Mouse (Mus musculus): ENCODE results near the gene Spryd7. TPM values are rescaled to one million over a fixed set of nuclear protein-coding genes. Genes with fewer than 3 reads are reported as not detected.

Gene Spryd7
- total RNA-seq, 2 experiments from 2014 or later = 18.7 to 23.8 TPM

GRCm38 (mm10) chr14:61536631-61537264 is 19.9 kb downstream of the Spryd7 start:
- DNase-seq = no peak

DNA sequence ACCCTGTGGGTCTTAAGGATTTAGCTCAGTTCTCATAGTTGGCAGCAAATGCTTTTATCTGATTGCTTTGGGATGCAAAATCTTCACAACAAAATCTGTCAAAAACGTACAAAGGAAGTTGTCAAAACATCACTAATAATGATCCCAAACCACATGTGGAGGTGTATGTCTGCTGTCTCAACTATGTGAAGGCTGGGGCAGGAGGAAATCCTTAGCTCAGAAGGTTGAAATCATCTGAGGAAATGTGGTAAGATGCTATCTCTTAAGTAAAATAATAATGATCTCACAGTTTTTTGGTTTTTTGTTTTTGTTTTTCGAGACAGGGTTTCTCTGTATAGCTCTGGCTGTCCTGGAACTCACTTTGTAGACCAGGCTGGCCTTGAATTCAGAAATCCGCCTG is 20.9 kb downstream of the Spryd7 start:
- no peak for DNase-seq

DNA sequence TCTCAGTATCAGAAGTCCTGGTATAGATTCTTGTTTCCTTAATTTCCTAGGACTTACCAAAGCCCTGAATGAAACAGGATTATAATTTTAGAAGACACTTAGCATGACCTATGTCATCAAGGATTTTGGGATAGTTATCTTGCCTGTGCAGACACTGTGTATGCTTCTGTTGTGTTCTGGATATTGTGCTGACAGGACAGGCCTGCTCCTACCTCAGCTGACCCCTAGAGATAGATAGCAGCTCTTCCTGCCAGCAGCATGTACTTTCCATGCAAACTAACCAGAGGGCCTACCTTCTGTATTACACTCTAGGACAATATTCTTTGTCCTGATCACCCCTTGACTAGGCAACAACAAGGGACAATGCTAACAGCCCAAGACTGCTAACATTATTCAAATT is 25.7 kb downstream of the Spryd7 start:
- DNase-seq = no peak

DNA sequence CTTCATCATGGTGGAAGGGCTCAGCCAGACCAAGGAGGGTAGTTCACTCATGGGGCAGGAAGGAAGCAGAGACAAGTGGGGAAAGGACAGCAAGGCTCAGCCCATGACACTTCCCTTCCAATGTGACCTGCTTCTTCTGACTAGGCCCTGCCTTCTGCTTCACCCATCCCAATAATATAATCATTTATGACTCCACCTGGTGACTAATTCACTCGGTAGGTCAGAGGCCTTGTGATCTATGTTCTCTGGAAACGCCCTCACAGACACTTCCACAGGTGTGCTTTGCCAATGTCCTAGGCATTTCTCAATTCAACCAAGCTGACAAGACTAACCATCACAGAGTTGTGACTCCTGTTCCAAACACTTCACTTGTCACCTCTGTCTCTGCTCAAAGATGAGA is 26.3 kb downstream of the Spryd7 start:
- no peak for DNase-seq

DNA sequence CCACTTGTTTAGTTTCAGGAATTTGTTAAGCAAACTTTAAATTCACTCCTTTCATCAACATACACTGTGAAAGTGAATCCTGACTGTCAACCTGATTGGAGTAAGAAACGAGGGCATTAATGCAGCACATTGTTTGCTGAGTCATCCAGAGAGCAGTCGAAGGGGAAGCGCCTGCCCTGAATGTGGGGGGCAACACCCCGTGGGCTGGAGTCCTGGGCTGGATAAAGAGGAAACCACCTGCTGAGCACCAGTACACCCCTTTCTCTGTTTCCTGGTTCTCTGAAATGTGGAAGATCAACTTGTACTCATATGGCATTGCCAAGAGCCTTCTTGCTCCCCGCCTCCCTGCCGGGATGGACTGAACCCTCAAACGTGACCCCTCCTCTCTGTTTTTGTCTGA is 27.2 kb downstream of the Spryd7 start:
- DNase-seq = no peak

DNA sequence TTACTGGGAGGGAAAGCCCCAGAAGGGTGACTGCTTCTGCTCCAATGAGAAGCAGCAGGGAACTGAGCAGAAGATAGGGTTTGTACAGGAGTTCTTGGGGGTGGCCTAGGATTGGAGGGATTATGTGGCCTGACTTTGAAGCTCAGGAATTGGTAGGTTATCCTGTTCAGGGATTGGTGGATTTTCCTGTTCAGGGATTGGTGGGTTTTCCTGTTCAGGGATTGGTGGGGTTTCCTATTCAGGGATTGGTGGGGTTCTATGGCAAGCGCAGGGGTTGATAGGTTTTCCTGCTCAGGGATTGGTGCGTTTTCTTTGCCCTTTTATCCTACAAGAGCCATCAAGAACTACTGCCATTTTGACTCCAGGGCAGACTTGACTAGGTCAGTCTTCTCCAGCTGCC is 30.7 kb downstream of the Spryd7 start:
- no peak for DNase-seq

- DNase-seq = no peak
These were observed 32.9 kb downstream of the Spryd7 start for GRCm38 (mm10) chr14:61523821-61524220.

DNA sequence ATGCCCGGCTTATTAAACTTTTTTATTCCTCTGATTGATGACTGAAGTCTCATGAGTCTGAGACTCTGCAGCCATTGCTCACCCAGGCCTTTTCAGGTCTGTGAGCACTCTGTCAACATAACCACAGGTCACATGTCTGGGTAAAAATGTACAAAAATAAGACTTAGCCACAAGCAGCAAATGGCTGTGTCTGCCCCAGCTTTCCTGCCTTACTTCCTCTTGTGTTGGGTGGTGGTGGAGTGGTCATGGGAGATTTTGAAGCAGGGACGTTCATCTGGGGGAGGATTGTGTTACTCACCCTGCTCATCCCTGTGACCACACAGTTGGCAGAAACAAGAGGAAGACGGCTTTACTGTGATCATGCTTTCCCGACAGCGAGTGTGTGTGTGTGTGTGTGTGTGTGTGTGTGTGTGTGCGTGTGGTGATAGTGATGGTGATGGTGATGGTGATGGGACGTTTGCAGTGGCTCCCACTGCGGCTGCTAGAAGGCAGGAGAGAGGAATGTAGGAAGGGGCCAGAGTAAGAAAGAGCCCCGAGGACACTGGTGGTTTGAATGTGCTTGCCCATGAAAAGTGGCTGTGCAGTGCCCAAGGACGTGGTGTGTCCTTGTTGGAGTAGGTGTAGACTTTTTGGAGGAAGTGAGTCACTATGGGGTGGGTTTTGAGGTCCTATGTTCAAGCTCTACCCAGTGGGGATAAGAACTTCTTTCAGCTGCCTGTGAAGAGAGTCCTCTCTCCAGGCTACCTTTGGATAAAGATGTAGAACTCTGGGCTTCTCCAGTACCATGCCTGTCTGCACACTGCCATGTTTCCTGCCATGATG is 37.8 kb downstream of the Spryd7 start:
- no peak for DNase-seq

GRCm38 (mm10) chr14:61516471-61517426 is 39.9 kb downstream of the Spryd7 start:
- no peak for DNase-seq

DNA sequence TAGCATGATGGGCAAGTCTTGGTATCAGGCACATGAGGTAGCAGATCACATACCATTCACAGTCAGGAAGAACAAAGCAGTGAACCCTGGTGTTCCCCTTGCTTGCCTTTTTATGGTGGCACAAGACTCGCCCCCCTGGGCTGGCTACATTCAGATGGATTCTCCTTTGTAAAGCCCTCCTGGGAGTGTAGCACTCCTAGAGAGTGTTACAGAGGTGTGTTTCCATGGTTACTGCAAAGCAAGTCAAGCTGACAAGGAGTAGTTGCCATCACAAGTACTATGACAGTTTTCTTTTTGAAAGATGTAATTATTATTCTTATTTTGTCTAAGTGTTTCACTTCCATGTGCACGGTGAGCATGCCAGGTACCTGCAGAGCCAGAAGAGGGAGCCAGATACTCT is 45.2 kb downstream of the Spryd7 start:
- no peak for DNase-seq

- peak; percentile 88 to 91 for DNase-seq
These were observed 58.8 kb downstream of the Spryd7 start for GRCm38 (mm10) chr14:61497716-61498490.

DNA sequence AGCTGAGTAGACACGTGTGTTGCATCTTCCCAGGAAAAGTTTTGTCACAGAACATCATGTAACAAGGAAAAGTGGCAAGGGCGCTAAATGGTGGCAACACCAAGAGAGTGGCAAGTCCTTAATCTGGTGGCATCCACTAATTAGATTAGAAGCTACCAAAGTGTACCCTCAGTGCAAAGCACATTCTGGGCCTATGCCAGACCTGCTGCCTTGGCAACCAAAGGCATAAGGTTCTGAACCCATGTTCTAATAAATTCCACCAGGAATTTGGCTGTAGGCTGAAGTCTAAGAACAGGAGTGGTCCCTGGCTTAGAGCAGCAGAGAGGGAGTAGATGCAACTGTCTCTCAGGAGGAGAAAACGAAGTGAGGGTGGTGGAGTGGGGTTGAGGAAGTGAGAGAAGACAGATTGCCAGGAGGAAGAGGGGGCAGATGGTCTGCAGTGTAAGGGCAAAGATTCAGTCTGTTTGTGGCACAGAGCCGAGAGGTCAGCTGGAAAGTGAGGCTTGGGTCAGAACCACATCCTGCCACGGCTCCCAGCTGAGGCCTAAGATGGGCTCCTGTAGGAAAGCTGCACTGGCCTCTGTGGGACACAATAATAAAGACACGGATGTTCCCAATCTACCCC is 63.1 kb downstream of the Spryd7 start:
- DNase-seq = no peak

Other genes with a start within 250 kb of the Spryd7 start
- 1 to 10 TPM in 1 of 2 experiments, under 1 TPM in 1; 0.49 to 2.1 TPM for gene Arl11, start 247.1 kb downstream of the Spryd7 start, total RNA-seq (2021)
- 1 to 10 TPM; 2.3 to 4.0 TPM for gene Ebpl, start 196.4 kb downstream of the Spryd7 start, total RNA-seq (2021)
- gene Kpna3, start 117.0 kb downstream of the Spryd7 start, total RNA-seq (2021) = 10 to 100 TPM; 32.4 to 36.8 TPM
- gene Trim13, start 41.4 kb upstream of the Spryd7 start, total RNA-seq (2021) = 1 to 10 TPM; 5.3 to 7.0 TPM
- under 1 TPM; 0.17 to 0.20 TPM for gene Kcnrg, start 50.6 kb upstream of the Spryd7 start, total RNA-seq (2021)